ENCODE assay signal across 14 mouse cellular contexts in the genomic region with DNA sequence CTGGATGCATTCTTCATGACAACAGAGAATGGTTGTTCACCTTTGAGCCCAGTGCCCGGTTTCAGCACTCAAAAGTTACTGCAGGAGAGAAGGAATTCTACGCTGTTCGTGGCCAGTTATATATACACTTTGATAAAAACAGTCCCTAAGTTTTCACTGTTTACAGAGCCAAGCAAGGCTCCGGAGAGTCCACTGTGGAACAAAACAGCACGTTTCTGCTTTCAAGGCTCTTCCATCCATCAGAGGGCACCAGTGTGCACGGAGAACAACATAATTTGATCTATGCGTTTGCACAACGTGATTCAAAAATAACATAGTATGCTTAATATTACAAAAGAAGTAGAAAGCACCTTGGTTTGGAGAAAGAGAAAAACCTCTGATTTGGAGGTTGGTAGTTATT.
A peak's percentile ranks its signal among the peaks of the same experiment; 100 is the strongest.
DNase-seq lines count a peak whose midpoint lies in the region; ATAC-seq and TF ChIP-seq lines count a peak whose summit lies in the region.
"Had no signal": no experiment of that assay in that cellular context is flagged by ENCODE, and none has a peak within 500 bp of the region (broad histone marks: within the 10 kb centered on the region; RNA-seq: fewer than 3 reads in every experiment).

No protein-coding gene starts in this region.

- no peak for ATAC-seq in midbrain, postnatal 0 days (ENCODE audit: low FRiP score)
- ATAC-seq in midbrain, embryonic 15.5 days (replicated peaks) = no peak
- no peak for ATAC-seq in intestine, embryonic 15.5 days
- ATAC-seq: forebrain, embryonic 15.5 days had no signal

- no peak overlapping the region for H3K27ac ChIP-seq in midbrain, postnatal 0 days (ENCODE audit: low read depth, low read length)
- no peak overlapping the region for H3K27ac ChIP-seq in midbrain, embryonic 15.5 days
- H3K27ac ChIP-seq in intestine, embryonic 15.5 days = no peak overlapping the region
- H3K27ac ChIP-seq: forebrain, embryonic 15.5 days; liver, embryonic 13.5 days; midbrain, embryonic 10.5 days; neural tube, embryonic 12.5 days had no signal

- H3K36me3 ChIP-seq in midbrain, postnatal 0 days (ENCODE audit: insufficient read depth, low read length) = no peaks in the 10 kb centered on the region
- H3K36me3 ChIP-seq in midbrain, embryonic 15.5 days (replicated peaks) = no peaks in the 10 kb centered on the region
- no peaks in the 10 kb centered on the region for H3K36me3 ChIP-seq in intestine, embryonic 15.5 days
- H3K36me3 ChIP-seq: forebrain, embryonic 15.5 days; liver, embryonic 13.5 days; midbrain, embryonic 10.5 days; neural tube, embryonic 12.5 days had no signal

- peak; percentile 33 for DNase-seq in kidney, adult 18-20 months
- no peak for DNase-seq in kidney, adult 11 months
- DNase-seq in midbrain, postnatal 0 days (ENCODE audit: low spot score) = peak; percentile 39
- peak; percentile 15 for DNase-seq in naive thymus-derived CD4-positive, alpha-beta T cell, adult 2 months (ENCODE audit: low read depth)
- DNase-seq in testis, postnatal 10 days (ENCODE audit: low spot score) = no peak
- no peak for DNase-seq in testis, postnatal 14 days (ENCODE audit: low spot score)
- DNase-seq: heart, postnatal 36 days; liver, embryonic 13.5 days; retina, postnatal 1 day had no signal

- no peak overlapping the region for H3K9ac ChIP-seq in midbrain, postnatal 0 days (replicated peaks; ENCODE audit: low read length, poor library complexity, severe bottlenecking)
- no peak overlapping the region for H3K9ac ChIP-seq in midbrain, embryonic 15.5 days
- H3K9ac ChIP-seq in intestine, embryonic 15.5 days = no peak overlapping the region
- H3K9ac ChIP-seq: forebrain, embryonic 15.5 days; liver, embryonic 13.5 days; neural tube, embryonic 12.5 days had no signal

- H3K9me3 ChIP-seq in midbrain, postnatal 0 days (ENCODE audit: low read length) = no peaks in the 10 kb centered on the region
- H3K9me3 ChIP-seq in midbrain, embryonic 15.5 days = no peaks in the 10 kb centered on the region
- H3K9me3 ChIP-seq in intestine, embryonic 15.5 days = no peaks in the 10 kb centered on the region
- H3K9me3 ChIP-seq: forebrain, embryonic 15.5 days; liver, embryonic 13.5 days; midbrain, embryonic 10.5 days; neural tube, embryonic 12.5 days had no signal

- no peaks in the 10 kb centered on the region for H3K27me3 ChIP-seq in midbrain, postnatal 0 days (ENCODE audit: insufficient read depth, low read length)
- H3K27me3 ChIP-seq in midbrain, embryonic 15.5 days (replicated peaks) = no peaks in the 10 kb centered on the region
- no peaks in the 10 kb centered on the region for H3K27me3 ChIP-seq in intestine, embryonic 15.5 days (replicated peaks)
- H3K27me3 ChIP-seq: forebrain, embryonic 15.5 days; liver, embryonic 13.5 days; neural tube, embryonic 12.5 days had no signal

- no peak overlapping the region for H3K4me3 ChIP-seq in midbrain, postnatal 0 days (ENCODE audit: low read depth, low read length)
- H3K4me3 ChIP-seq in midbrain, embryonic 15.5 days = no peak overlapping the region
- H3K4me3 ChIP-seq in intestine, embryonic 15.5 days (replicated peaks) = no peak overlapping the region
- H3K4me3 ChIP-seq: forebrain, embryonic 15.5 days; liver, embryonic 13.5 days; midbrain, embryonic 10.5 days; neural tube, embryonic 12.5 days had no signal

- no peak overlapping the region for H3K4me2 ChIP-seq in midbrain, postnatal 0 days (ENCODE audit: low read depth, low read length, poor library complexity, severe bottlenecking)
- no peak overlapping the region for H3K4me2 ChIP-seq in midbrain, embryonic 15.5 days
- H3K4me2 ChIP-seq in intestine, embryonic 15.5 days (replicated peaks) = 0 out of 2 replicates have a peak overlapping the region, but pooled peaks have one; percentile 3
- H3K4me2 ChIP-seq: forebrain, embryonic 15.5 days; liver, embryonic 13.5 days; neural tube, embryonic 12.5 days had no signal

- H3K4me1 ChIP-seq in midbrain, postnatal 0 days (ENCODE audit: insufficient read depth, low read length) = no peaks in the 10 kb centered on the region
- H3K4me1 ChIP-seq in midbrain, embryonic 15.5 days = no peaks in the 10 kb centered on the region
- no peaks in the 10 kb centered on the region for H3K4me1 ChIP-seq in intestine, embryonic 15.5 days (replicated peaks)
- H3K4me1 ChIP-seq: forebrain, embryonic 15.5 days; liver, embryonic 13.5 days; midbrain, embryonic 10.5 days; neural tube, embryonic 12.5 days had no signal

- WGBS in midbrain, postnatal 0 days = 65% methylated on average over 8 of the region's 8 CpGs
- WGBS in midbrain, embryonic 15.5 days = 72% methylated on average over 8 of the region's 8 CpGs
- 27% methylated on average over 8 of the region's 8 CpGs for WGBS in intestine, embryonic 15.5 days

- TF ChIP-seq CTCF in midbrain, postnatal 0 days (IDR thresholded peaks at IDR 0.05) = peak; percentile 69

Comparison
In these comparisons a context has a peak if more than half of its experiments do, and no peak if none do; other contexts are left out.
1. DNase-seq: peak in kidney, adult 18-20 months (single experiment), midbrain, postnatal 0 days (single experiment) and naive thymus-derived CD4-positive, alpha-beta T cell, adult 2 months (single experiment); none in kidney, adult 11 months (single experiment), testis, postnatal 10 days (single experiment) and testis, postnatal 14 days (single experiment).